Mouse (Mus musculus): ENCODE results near the gene Stx12. TPM values are rescaled to one million over a fixed set of nuclear protein-coding genes. Genes with fewer than 3 reads are reported as not detected.

Gene Stx12
- polyA plus RNA-seq, 1 experiment from 2014 or later: 64.1 TPM

- no peak overlapping the region for H3K9ac ChIP-seq (ENCODE audit: low read length)
- H3K27ac ChIP-seq (ENCODE audit: low read length): no peak overlapping the region
- no peaks in the 10 kb centered on the region for H3K27me3 ChIP-seq (ENCODE audit: control insufficient read depth, insufficient read depth, low read depth, low read length)
- no peak overlapping the region for H3K4me3 ChIP-seq (ENCODE audit: low read length)
- H3K9me3 ChIP-seq (ENCODE audit: control insufficient read depth, low read length): no peaks in the 10 kb centered on the region
- no peak overlapping the region for H3K4me2 ChIP-seq (ENCODE audit: low read depth, low read length)
- no peaks in the 10 kb centered on the region for H3K36me3 ChIP-seq (ENCODE audit: control insufficient read depth, insufficient read depth, low read length)
- no peak for ATAC-seq (ENCODE audit: low read depth)
- 85% methylated on average over 6 of the region's 6 CpGs for WGBS
- no peaks in the 10 kb centered on the region; the same call in 1 of the 2 replicates for H3K4me1 ChIP-seq (replicated peaks; ENCODE audit: control insufficient read depth, insufficient read depth, low read length)
These were observed 80.0 kb downstream of the Stx12 start for GRCm38 (mm10) chr4:132804331-132804730.

- ATAC-seq (ENCODE audit: low read depth): no peak
- Histone ChIP-seq H3K27me3 (ENCODE audit: control insufficient read depth, insufficient read depth, low read depth, low read length) (no peaks in the 10 kb centered on the region), H3K36me3 (ENCODE audit: control insufficient read depth, insufficient read depth, low read length) (no peaks in the 10 kb centered on the region), H3K27ac (ENCODE audit: low read length) (no peak overlapping the region), H3K4me3 (ENCODE audit: low read length) (no peak overlapping the region), H3K4me1 (replicated peaks; ENCODE audit: control insufficient read depth, insufficient read depth, low read length) (no peaks in the 10 kb centered on the region; the same call in 1 of the 2 replicates), H3K4me2 (ENCODE audit: low read depth, low read length) (no peak overlapping the region), H3K9me3 (ENCODE audit: control insufficient read depth, low read length) (no peaks in the 10 kb centered on the region), H3K9ac (ENCODE audit: low read length) (no peak overlapping the region)
- 96% methylated on average over 7 of the region's 7 CpGs for WGBS
These were observed 80.4 kb downstream of the Stx12 start for GRCm38 (mm10) chr4:132803876-132804275.

Other genes starting within 250 kb of the Stx12 start
- gene Eya3, start 245.5 kb downstream of the Stx12 start, polyA plus RNA-seq (2015; fragmentation: Nextera tagmentation; extraction: Ambion mirVana): 26.0 and 28.1 TPM in 2 replicates
- gene Xkr8, start 152.0 kb downstream of the Stx12 start, polyA plus RNA-seq (2015; fragmentation: Nextera tagmentation; extraction: Ambion mirVana): 6.6 and 6.8 TPM in 2 replicates
- gene Smpdl3b, start 127.3 kb downstream of the Stx12 start, polyA plus RNA-seq (2015; fragmentation: Nextera tagmentation; extraction: Ambion mirVana): 6.0 and 6.2 TPM in 2 replicates
- 97.9 and 103 TPM in 2 replicates for gene Rpa2, start 116.2 kb downstream of the Stx12 start, polyA plus RNA-seq (2015; fragmentation: Nextera tagmentation; extraction: Ambion mirVana)
- 1.3 and 1.5 TPM in 2 replicates for gene Themis2, start 88.1 kb downstream of the Stx12 start, polyA plus RNA-seq (2015; fragmentation: Nextera tagmentation; extraction: Ambion mirVana)
- gene Ppp1r8, start 41.3 kb downstream of the Stx12 start, polyA plus RNA-seq (2015; fragmentation: Nextera tagmentation; extraction: Ambion mirVana): 58.4 and 59.1 TPM in 2 replicates
- 42.9 and 44.5 TPM in 2 replicates for gene Fam76a, start 38.0 kb upstream of the Stx12 start, polyA plus RNA-seq (2015; fragmentation: Nextera tagmentation; extraction: Ambion mirVana)
- 0.79 and 1.2 TPM in 2 replicates for gene Fgr, start 89.6 kb upstream of the Stx12 start, polyA plus RNA-seq (2015; fragmentation: Nextera tagmentation; extraction: Ambion mirVana)
- gene Ahdc1, start 126.8 kb upstream of the Stx12 start, polyA plus RNA-seq (2015; fragmentation: Nextera tagmentation; extraction: Ambion mirVana): 8.0 and 8.2 TPM in 2 replicates
- gene Wasf2, start 246.0 kb upstream of the Stx12 start, polyA plus RNA-seq (2015; fragmentation: Nextera tagmentation; extraction: Ambion mirVana): 140 and 144 TPM in 2 replicates